Mouse (Mus musculus) lung, postnatal 0 days (tissue): ENCODE measurements at regions not wholly inside any gene's neighbourhood (a gene's known extent, or its start where the extent isn't known, plus 50 kb on each side); places are given as distances from the start of the nearest gene placed in this dataset.

Experiments used
- CTCF ChIP-seq: IDR thresholded peaks from 2 replicates; pipeline ENCODE4 v1.5.1; 2016; ENCODE audit warnings: antibody characterized with exemption, mild to moderate bottlenecking
- EP300 ChIP-seq: IDR thresholded peaks from 2 replicates; pipeline ENCODE4 v1.6.1; 2016; ENCODE audit warnings: antibody characterized with exemption, mild to moderate bottlenecking, control low read depth

DNA sequence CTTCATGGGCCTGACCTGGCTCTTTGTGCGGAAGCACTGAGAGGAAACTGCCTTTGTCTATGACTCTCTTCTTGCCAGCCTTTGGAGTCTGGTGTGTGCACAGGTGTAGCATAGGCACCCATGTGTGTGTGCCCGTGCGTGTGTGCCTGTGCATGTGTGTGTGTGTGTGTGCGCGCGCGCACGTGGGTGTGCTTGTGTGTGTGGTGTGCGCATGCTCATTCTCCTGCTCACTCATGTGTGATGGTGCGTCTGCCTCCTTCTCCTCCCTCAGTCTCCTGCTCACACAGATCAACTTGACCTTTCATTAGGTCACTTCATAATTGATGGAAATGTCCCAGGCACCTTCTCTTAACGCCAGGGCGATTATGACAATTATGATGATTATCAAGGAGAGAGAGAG, 66.7 kb upstream of the Zc3h12a start:
- TF ChIP-seq CTCF = no peak
- no peak for TF ChIP-seq EP300
